Mouse (Mus musculus): ENCODE data around the gene Eif2ak1.
A peak's percentile ranks its signal among the peaks of the same experiment; 100 is the strongest.
"Not testable (repeated sequence)": the region's sequence is repeated elsewhere in the genome, so short reads cannot be mapped to it uniquely, and the experiment has no call there.

Gene Eif2ak1

GRCm38 (mm10) chr5:143817116-143817930 is at the start of gene Eif2ak1:
Eif2ak1 (plus strand) TSS chr5:143817788.
- DNase-seq (ENCODE audit: low spot score) = peak; percentile 94

GRCm38 (mm10) chr5:143781951-143782350 is 35.6 kb upstream of the Eif2ak1 start:
- no peak for DNase-seq (ENCODE audit: low spot score)

GRCm38 (mm10) chr5:143785391-143785790 is 32.2 kb upstream of the Eif2ak1 start:
- no peak for DNase-seq (ENCODE audit: low spot score)

GRCm38 (mm10) chr5:143801216-143801615 is 16.4 kb upstream of the Eif2ak1 start:
- not testable (repeated sequence) for DNase-seq (ENCODE audit: low spot score)

- DNase-seq (ENCODE audit: low spot score) = no peak
Measured at GRCm38 (mm10) chr5:143804056-143804765, 13.4 kb upstream of the Eif2ak1 start.

- no peak for DNase-seq (ENCODE audit: low spot score)
Measured at GRCm38 (mm10) chr5:143807268-143807667, 10.3 kb upstream of the Eif2ak1 start.

- DNase-seq (ENCODE audit: low spot score) = no peak
Measured at GRCm38 (mm10) chr5:143809421-143810090, 8.0 kb upstream of the Eif2ak1 start.

- no peak for DNase-seq (ENCODE audit: low spot score)
Measured at GRCm38 (mm10) chr5:143811653-143812052, 5.9 kb upstream of the Eif2ak1 start.

- no peak for DNase-seq (ENCODE audit: low spot score)
Measured at GRCm38 (mm10) chr5:143814626-143815025, 3.0 kb upstream of the Eif2ak1 start.

GRCm38 (mm10) chr5:143817931-143818311 is 333 bp downstream of the Eif2ak1 start:
- peak; percentile 35 for DNase-seq (ENCODE audit: low spot score)

GRCm38 (mm10) chr5:143818461-143818860 is 873 bp downstream of the Eif2ak1 start:
- no peak for DNase-seq (ENCODE audit: low spot score)

GRCm38 (mm10) chr5:143818949-143819348 is 1.4 kb downstream of the Eif2ak1 start:
- DNase-seq (ENCODE audit: low spot score) = peak; percentile 8

- no peak for DNase-seq (ENCODE audit: low spot score)
Measured at GRCm38 (mm10) chr5:143819906-143820660, 2.5 kb downstream of the Eif2ak1 start.

GRCm38 (mm10) chr5:143820820-143821219 is 3.2 kb downstream of the Eif2ak1 start:
- DNase-seq (ENCODE audit: low spot score) = no peak

GRCm38 (mm10) chr5:143871547-143872169 is 54.1 kb downstream of the Eif2ak1 start:
- no peak for DNase-seq (ENCODE audit: low spot score)

- DNase-seq (ENCODE audit: low spot score) = no peak
Measured at GRCm38 (mm10) chr5:143874571-143874970, 57.0 kb downstream of the Eif2ak1 start.

- no peak for DNase-seq (ENCODE audit: low spot score)
Measured at GRCm38 (mm10) chr5:143885274-143885673, 67.7 kb downstream of the Eif2ak1 start.

- DNase-seq (ENCODE audit: low spot score) = no peak
Measured at GRCm38 (mm10) chr5:143890741-143891140, 73.2 kb downstream of the Eif2ak1 start.

GRCm38 (mm10) chr5:143892255-143892886 is 74.8 kb downstream of the Eif2ak1 start:
- no peak for DNase-seq (ENCODE audit: low spot score)

- DNase-seq (ENCODE audit: low spot score) = no peak
Measured at GRCm38 (mm10) chr5:143893396-143893795, 75.8 kb downstream of the Eif2ak1 start.

All from lung, postnatal 25 days (tissue).